Mouse (Mus musculus) olfactory bulb, adult 2 months (tissue): ENCODE measurements around the gene Tepsin.

Experiments
- CTCF ChIP-seq: fragments of 200-500 bp; IDR thresholded peaks from 2 replicates; pipeline ENCODE4 v1.5.1; 2012; ENCODE audit warnings: low read depth, mild to moderate bottlenecking, low read length, moderate library complexity; ENCODE audit not compliant: insufficient read depth
- POLR2A ChIP-seq: fragments of 200-500 bp; IDR thresholded peaks from 2 replicates; pipeline ENCODE4 v1.6.1; 2012; ENCODE audit warnings: mild to moderate bottlenecking, low read depth, low read length, moderate library complexity; ENCODE audit not compliant: insufficient read depth

DNA sequence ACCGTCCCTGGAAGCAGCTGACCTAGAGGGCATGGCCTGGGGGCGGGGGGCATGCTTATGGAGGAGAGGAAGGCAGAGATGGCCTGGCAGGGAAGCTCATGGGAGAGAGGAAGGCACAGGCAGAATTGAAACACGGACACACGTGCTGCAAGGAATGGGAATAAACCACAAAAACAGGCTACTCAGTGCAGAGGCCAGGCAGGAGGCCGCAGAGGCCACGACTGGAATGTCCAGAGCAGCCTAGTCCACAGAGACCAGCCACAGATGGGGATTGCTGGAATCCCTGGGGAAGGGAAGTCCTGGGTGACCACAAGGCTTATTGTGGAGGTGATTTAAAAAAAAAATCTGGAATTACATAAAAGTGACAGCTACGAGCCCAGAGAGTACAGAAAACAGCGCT, 49.5 kb downstream of the Tepsin start:
- TF ChIP-seq CTCF (no peak), POLR2A (no peak)
